In genomic region chr8:48827454-48827853, GRCm38 (mm10) we compare ENCODE assay signal across 17 mouse cellular contexts. TPM values are rescaled to one million over a fixed set of nuclear protein-coding genes. Genes with fewer than 3 reads are reported as not detected.
DNase-seq lines count a peak whose midpoint lies in the region; ATAC-seq and TF ChIP-seq lines count a peak whose summit lies in the region.
"Had no signal": no experiment of that assay in that cellular context is flagged by ENCODE, and none has a peak within 500 bp of the region (broad histone marks: within the 10 kb centered on the region; RNA-seq: fewer than 3 reads in every experiment).

No protein-coding gene starts in this region.

- no peaks in the 10 kb centered on the region for H3K27me3 ChIP-seq in heart, adult 2 months (ENCODE audit: control insufficient read depth, insufficient read depth, low read length)
- no peaks in the 10 kb centered on the region for H3K27me3 ChIP-seq in C2C12 (ENCODE audit: control insufficient read depth, insufficient read depth, insufficient read length)
- H3K27me3 ChIP-seq in kidney, embryonic 15.5 days, result no peaks in the 10 kb centered on the region
- H3K27me3 ChIP-seq: heart, embryonic 13.5 days; liver, embryonic 12.5 days; neural tube, embryonic 15.5 days had no signal

- 48% methylated on average over 9 of the region's 9 CpGs for WGBS in heart, adult 2 months
- WGBS in kidney, embryonic 15.5 days, result 50% methylated on average over 9 of the region's 9 CpGs

- no peaks in the 10 kb centered on the region for H3K9me3 ChIP-seq in kidney, embryonic 15.5 days (replicated peaks)
- H3K9me3 ChIP-seq: embryonic facial prominence, embryonic 10.5 days; heart, embryonic 13.5 days; liver, embryonic 12.5 days; neural tube, embryonic 15.5 days had no signal

- H3K27ac ChIP-seq in heart, adult 2 months, result no peak overlapping the region
- no peak overlapping the region for H3K27ac ChIP-seq in kidney, embryonic 15.5 days
- H3K27ac ChIP-seq: embryonic facial prominence, embryonic 10.5 days; heart, embryonic 13.5 days; hindbrain, embryonic 14.5 days; liver, embryonic 12.5 days; neural tube, embryonic 15.5 days had no signal

- H3K4me1 ChIP-seq in heart, adult 2 months (ENCODE audit: control insufficient read depth, insufficient read depth, low read length), result no peaks in the 10 kb centered on the region
- H3K4me1 ChIP-seq in kidney, embryonic 15.5 days, result peaks cover 10% of the 10 kb centered on the region
- H3K4me1 ChIP-seq: liver, embryonic 12.5 days had no signal

- no peaks in the 10 kb centered on the region for H3K79me3 ChIP-seq in C2C12 (ENCODE audit: low read depth)

- DNase-seq in heart, adult 2 months, result peak; percentile 25 to 44
- DNase-seq in heart, postnatal 4 days, result no peak
- peak; percentile 59 for DNase-seq in ZHBTc4 (ENCODE audit: low read depth, low spot score)
- no peak for DNase-seq in cerebellum, adult 18-20 months
- DNase-seq in thymus, postnatal 10 days (ENCODE audit: low spot score in 2 of 2), result no peak
- DNase-seq in natural killer cell, adult 2 months (ENCODE audit: low spot score in 2 of 2), result no peak
- DNase-seq: cerebellum, adult 11-12 months; lung, postnatal 36 days; thymus, postnatal 25 days had no signal

- H3K9ac ChIP-seq in heart, adult 2 months (ENCODE audit: low read depth, low read length), result no peak overlapping the region
- H3K9ac ChIP-seq in kidney, embryonic 15.5 days, result no peak overlapping the region
- H3K9ac ChIP-seq: heart, embryonic 13.5 days; hindbrain, embryonic 14.5 days; liver, embryonic 12.5 days; neural tube, embryonic 15.5 days had no signal

- no peak overlapping the region for H3K4me3 ChIP-seq in heart, adult 2 months
- H3K4me3 ChIP-seq in C2C12 (ENCODE audit: insufficient read depth, poor library complexity, severe bottlenecking), result no peak overlapping the region
- H3K4me3 ChIP-seq in kidney, embryonic 15.5 days (replicated peaks), result no peak overlapping the region
- H3K4me3 ChIP-seq: embryonic facial prominence, embryonic 10.5 days; heart, embryonic 13.5 days; liver, embryonic 12.5 days; neural tube, embryonic 15.5 days had no signal

- no peak for TF ChIP-seq CTCF in heart, adult 2 months (IDR thresholded peaks at IDR 0.05)
- TF ChIP-seq CTCF in C2C12 (IDR thresholded peaks at IDR 0.05; ENCODE audit: control insufficient read depth, insufficient read depth, insufficient read length), result no peak

- TF ChIP-seq POLR2A in heart, adult 2 months (IDR thresholded peaks at IDR 0.05; ENCODE audit: insufficient read depth, low read depth, low read length), result no peak

- no peaks in the 10 kb centered on the region for H3K36me3 ChIP-seq in heart, adult 2 months (ENCODE audit: control insufficient read depth, insufficient read depth, low read length)
- H3K36me3 ChIP-seq in C2C12 (ENCODE audit: control insufficient read depth, insufficient read depth), result no peaks in the 10 kb centered on the region
- no peaks in the 10 kb centered on the region for H3K36me3 ChIP-seq in kidney, embryonic 15.5 days
- H3K36me3 ChIP-seq: embryonic facial prominence, embryonic 10.5 days; heart, embryonic 13.5 days; liver, embryonic 12.5 days; neural tube, embryonic 15.5 days had no signal

- H3ac ChIP-seq in C2C12 (ENCODE audit: control insufficient read depth, insufficient read length, low read depth), result peak overlapping the region; percentile 12

- H3K4me2 ChIP-seq in kidney, embryonic 15.5 days, result no peak overlapping the region
- H3K4me2 ChIP-seq: heart, embryonic 13.5 days; hindbrain, embryonic 14.5 days; liver, embryonic 12.5 days; neural tube, embryonic 15.5 days had no signal

- ATAC-seq in kidney, embryonic 15.5 days (replicated peaks; ENCODE audit: low FRiP score), result peak; percentile 33; the same call in 1 of the 2 replicates
- ATAC-seq: liver, embryonic 12.5 days; midbrain, embryonic 16.5 days had no signal

- intact Hi-C loops in heart, adult 2 months (cut with DNase I), result no loop called here

- no peak for TF ChIP-seq EP300 in heart, adult 2 months (IDR thresholded peaks at IDR 0.05; ENCODE audit: insufficient read depth, low read depth, low read length)

- H3K79me2 ChIP-seq in heart, adult 2 months (replicated peaks; ENCODE audit: control insufficient read depth, insufficient read depth, low read length), result no peaks in the 10 kb centered on the region
- H3K79me2 ChIP-seq in C2C12 (ENCODE audit: control insufficient read depth, insufficient read depth), result no peaks in the 10 kb centered on the region

TF ChIP-seq in C2C12, 6 proteins besides CTCF, POLR2A, EP300 and RAD21:
- TF ChIP-seq MAX (IDR thresholded peaks at IDR 0.05) (no peak), CEBPB (IDR thresholded peaks at IDR 0.05; ENCODE audit: low read depth) (no peak), USF1 (IDR thresholded peaks at IDR 0.05; ENCODE audit: low read depth) (no peak), MYOD1 (IDR thresholded peaks at IDR 0.05; ENCODE audit: control insufficient read depth, insufficient read length, low read depth) (no peak), FOSL1 (IDR thresholded peaks at IDR 0.05; ENCODE audit: insufficient read depth, low read length, poor library complexity, severe bottlenecking) (no peak), MYOG (IDR thresholded peaks at IDR 0.05; ENCODE audit: control insufficient read depth, extremely low read depth, insufficient read length) (no peak)

RNA-seq across cellular contexts. Expression of gene Tenm3, which starts 16.3 kb away (rescaled TPM):
- total RNA-seq in heart, adult 2 months (2021), result 1 to 10 TPM; 2.0 to 3.8 TPM
- 2.2 and 2.5 TPM in 2 replicates for polyA plus RNA-seq in heart, adult 2 months (2012; rRNA removed)
- 1 to 10 TPM; 8.5 to 9.5 TPM for total RNA-seq in heart, postnatal 4 days (2021)
- polyA plus RNA-seq in C2C12 (2012; fragmentation: generic; extraction: Trizol), result 18.2 TPM
- 22.3 and 26.2 TPM in 2 replicates for polyA plus RNA-seq in kidney, embryonic 15.5 days (2015; fragmentation: Nextera tagmentation; extraction: Ambion mirVana)

Comparison
In these comparisons a context has a peak if more than half of its experiments do, and no peak if none do; other contexts are left out.
1. DNase-seq: peak in heart, adult 2 months (2 of 2) and ZHBTc4 (single experiment); none in heart, postnatal 4 days (single experiment), cerebellum, adult 18-20 months (0 of 2), thymus, postnatal 10 days (0 of 2) and natural killer cell, adult 2 months (0 of 2).